Mouse (Mus musculus): ENCODE results near the gene Ceacam19. TPM values are rescaled to one million over a fixed set of nuclear protein-coding genes. Genes with fewer than 3 reads are reported as not detected.

Gene Ceacam19
- polyA plus RNA-seq, 2 experiments: 2.1 to 4.9 TPM

- H3K9me3 ChIP-seq (ENCODE audit: control insufficient read depth, low read length): peaks cover 1% of the 10 kb centered on the region; the same call in 1 of the 2 replicates
- no peak for TF ChIP-seq POLR2A (IDR thresholded peaks at IDR 0.05; ENCODE audit: borderline replicate concordance, extremely low read depth, insufficient read depth, insufficient read length)
- DNase-seq (ENCODE audit: low spot score) (no peak), ATAC-seq (ENCODE audit: low FRiP score, low read depth) (peak; percentile 36; the same call in 1 of the 2 replicates)
- H3K9ac ChIP-seq (ENCODE audit: low read depth, low read length, severe bottlenecking): no peak overlapping the region
- H3K36me3 ChIP-seq (ENCODE audit: control insufficient read depth, insufficient read depth, low read length): peaks cover 39% of the 10 kb centered on the region
- H3K4me3 ChIP-seq (replicated peaks; ENCODE audit: low read length): no peak overlapping the region
- H3K4me2 ChIP-seq (replicated peaks; ENCODE audit: low read depth, low read length, severe bottlenecking): no peak overlapping the region
- no peaks in the 10 kb centered on the region for H3K4me1 ChIP-seq (ENCODE audit: control insufficient read depth, insufficient read depth, low read length)
- no peaks in the 10 kb centered on the region for H3K27me3 ChIP-seq (ENCODE audit: control insufficient read depth, insufficient read depth, low read length)
- no peak overlapping the region for H3K27ac ChIP-seq (replicated peaks; ENCODE audit: low read depth, low read length)
- WGBS: 87% methylated on average over 23 of the region's 23 CpGs
Observed at GRCm38 (mm10) chr7:19911695-19912524, 24.1 kb upstream of the Ceacam19 start.

- Histone ChIP-seq H3K4me2 (replicated peaks; ENCODE audit: low read depth, low read length, severe bottlenecking) (no peak overlapping the region), H3K27ac (replicated peaks; ENCODE audit: low read depth, low read length) (no peak overlapping the region), H3K9ac (ENCODE audit: low read depth, low read length, severe bottlenecking) (no peak overlapping the region), H3K27me3 (ENCODE audit: control insufficient read depth, insufficient read depth, low read length) (no peaks in the 10 kb centered on the region), H3K36me3 (ENCODE audit: control insufficient read depth, insufficient read depth, low read length) (peaks cover 38% of the 10 kb centered on the region), H3K4me1 (ENCODE audit: control insufficient read depth, insufficient read depth, low read length) (no peaks in the 10 kb centered on the region), H3K4me3 (replicated peaks; ENCODE audit: low read length) (no peak overlapping the region), H3K9me3 (ENCODE audit: control insufficient read depth, low read length) (peaks cover 6% of the 10 kb centered on the region; the same call in 1 of the 2 replicates)
- DNase-seq (ENCODE audit: low spot score) (no peak), ATAC-seq (ENCODE audit: low FRiP score, low read depth) (no peak)
- no peak for TF ChIP-seq POLR2A (IDR thresholded peaks at IDR 0.05; ENCODE audit: borderline replicate concordance, extremely low read depth, insufficient read depth, insufficient read length)
- WGBS: 82% methylated on average over 6 of the region's 6 CpGs
Observed at GRCm38 (mm10) chr7:19911292-19911658, 23.5 kb upstream of the Ceacam19 start.

- ATAC-seq (ENCODE audit: low FRiP score, low read depth) (peak; percentile 75), DNase-seq (ENCODE audit: low spot score) (peak; percentile 40)
- no peaks in the 10 kb centered on the region for H3K27me3 ChIP-seq (ENCODE audit: control insufficient read depth, insufficient read depth, low read length)
- no peaks in the 10 kb centered on the region for H3K4me1 ChIP-seq (ENCODE audit: control insufficient read depth, insufficient read depth, low read length)
- peaks cover 9% of the 10 kb centered on the region; the same call in 1 of the 2 replicates for H3K9me3 ChIP-seq (ENCODE audit: control insufficient read depth, low read length)
- 50% methylated on average over 21 of the region's 21 CpGs for WGBS
- no peak overlapping the region for H3K27ac ChIP-seq (replicated peaks; ENCODE audit: low read depth, low read length)
- H3K4me2 ChIP-seq (replicated peaks; ENCODE audit: low read depth, low read length, severe bottlenecking): no peak overlapping the region
- peaks cover 34% of the 10 kb centered on the region for H3K36me3 ChIP-seq (ENCODE audit: control insufficient read depth, insufficient read depth, low read length)
- no peak overlapping the region for H3K9ac ChIP-seq (ENCODE audit: low read depth, low read length, severe bottlenecking)
- no peak overlapping the region for H3K4me3 ChIP-seq (replicated peaks; ENCODE audit: low read length)
- no peak for TF ChIP-seq POLR2A (IDR thresholded peaks at IDR 0.05; ENCODE audit: borderline replicate concordance, extremely low read depth, insufficient read depth, insufficient read length)
Observed at GRCm38 (mm10) chr7:19910421-19911291, 22.9 kb upstream of the Ceacam19 start.

- H3K4me1 ChIP-seq (ENCODE audit: control insufficient read depth, insufficient read depth, low read length): no peaks in the 10 kb centered on the region
- no peak overlapping the region for H3K9ac ChIP-seq (ENCODE audit: low read depth, low read length, severe bottlenecking)
- no peak overlapping the region for H3K4me2 ChIP-seq (replicated peaks; ENCODE audit: low read depth, low read length, severe bottlenecking)
- H3K4me3 ChIP-seq (replicated peaks; ENCODE audit: low read length): no peak overlapping the region
- H3K27ac ChIP-seq (replicated peaks; ENCODE audit: low read depth, low read length): no peak overlapping the region
- H3K9me3 ChIP-seq (ENCODE audit: control insufficient read depth, low read length): no peaks in the 10 kb centered on the region
- H3K27me3 ChIP-seq (ENCODE audit: control insufficient read depth, insufficient read depth, low read length): no peaks in the 10 kb centered on the region
- no peak for DNase-seq (ENCODE audit: low spot score)
- H3K36me3 ChIP-seq (ENCODE audit: control insufficient read depth, insufficient read depth, low read length): no peaks in the 10 kb centered on the region
- no peak for ATAC-seq (ENCODE audit: low FRiP score, low read depth)
- TF ChIP-seq POLR2A (IDR thresholded peaks at IDR 0.05; ENCODE audit: borderline replicate concordance, extremely low read depth, insufficient read depth, insufficient read length): no peak
- WGBS: 49% methylated on average over 8 of the region's 8 CpGs
Observed at GRCm38 (mm10) chr7:19889881-19890280, 2.1 kb upstream of the Ceacam19 start.

- Histone ChIP-seq H3K27ac (replicated peaks; ENCODE audit: low read depth, low read length) (no peak overlapping the region), H3K27me3 (ENCODE audit: control insufficient read depth, insufficient read depth, low read length) (no peaks in the 10 kb centered on the region), H3K4me1 (ENCODE audit: control insufficient read depth, insufficient read depth, low read length) (no peaks in the 10 kb centered on the region), H3K9ac (ENCODE audit: low read depth, low read length, severe bottlenecking) (no peak overlapping the region), H3K4me2 (replicated peaks; ENCODE audit: low read depth, low read length, severe bottlenecking) (no peak overlapping the region), H3K36me3 (ENCODE audit: control insufficient read depth, insufficient read depth, low read length) (no peaks in the 10 kb centered on the region), H3K4me3 (replicated peaks; ENCODE audit: low read length) (no peak overlapping the region), H3K9me3 (ENCODE audit: control insufficient read depth, low read length) (no peaks in the 10 kb centered on the region)
- 74% methylated on average over 8 of the region's 8 CpGs for WGBS
- DNase-seq (ENCODE audit: low spot score): no peak
- no peak for TF ChIP-seq POLR2A (IDR thresholded peaks at IDR 0.05; ENCODE audit: borderline replicate concordance, extremely low read depth, insufficient read depth, insufficient read length)
- no peak for ATAC-seq (ENCODE audit: low FRiP score, low read depth)
Observed at GRCm38 (mm10) chr7:19880754-19881153, 7.0 kb downstream of the Ceacam19 start.

Measured in limb, embryonic 14.5 days (tissue).